Mouse (Mus musculus) midbrain, embryonic 10.5 days (tissue): ENCODE data around the gene Fam163a. TPM values are rescaled to one million over a fixed set of nuclear protein-coding genes. Genes with fewer than 3 reads are reported as not detected.

Experiments
- DNase-seq: peaks from one replicate; pipeline ENCODE4 v3.0.0-alpha.2; 2017; ENCODE audit warnings: low spot score
- H3K27ac ChIP-seq: fragments of 300-500 bp; sonication (generic); replicated peaks from 2 replicates; pipeline ENCODE4 v1.5.1; 2016; ENCODE audit warnings: mild to moderate bottlenecking
- H3K27me3 ChIP-seq: fragments of 300-500 bp; sonication (generic); 2 replicates; pipeline ENCODE4 v1.6.1; 2016; ENCODE audit warnings: low read depth, mild to moderate bottlenecking; ENCODE audit not compliant: poor library complexity, severe bottlenecking
- H3K36me3 ChIP-seq: fragments of 300-500 bp; sonication (generic); 2 replicates; pipeline ENCODE4 v1.6.1; 2016; ENCODE audit warnings: mild to moderate bottlenecking, moderate library complexity
- H3K4me1 ChIP-seq: fragments of 300-500 bp; sonication (generic); 2 replicates; pipeline ENCODE4 v1.6.1; 2016
- H3K4me3 ChIP-seq: fragments of 300-500 bp; sonication (generic); 2 replicates; pipeline ENCODE4 v1.5.1; 2016; ENCODE audit warnings: mild to moderate bottlenecking, moderate library complexity
- H3K9me3 ChIP-seq: fragments of 300-500 bp; sonication (generic); replicated peaks from 2 replicates; pipeline ENCODE4 v1.6.1; 2016; ENCODE audit warnings: mild to moderate bottlenecking
- WGBS: fragments of 180-500 bp; shearing (Covaris S2); methylation state at CpG from one replicate; pipeline ENCODE4 v1.1.7; 2016; 5-methylcytosine and 5-hydroxymethylcytosine counted together
- polyA plus RNA-seq: library from polyadenylated mRNA; unstranded; fragments of >200 nt; fragmentation: Nextera tagmentation; extraction: Ambion mirVana; gene quantifications from 2 replicates; pipeline ENCODE4 v1.2.1, GENCODE M21; 2016

The Fam163a gene
- polyA plus RNA-seq, 1 experiment from 2014 or later = 4.5 TPM

- Histone ChIP-seq H3K4me1 (peaks cover 26% of the 10 kb centered on the region), H3K4me3 (no peak overlapping the region), H3K27ac (peak overlapping the region; percentile 57; the same call in 1 of the 2 replicates), H3K27me3 (no peaks in the 10 kb centered on the region), H3K36me3 (no peaks in the 10 kb centered on the region), H3K9me3 (no peaks in the 10 kb centered on the region)
- DNase-seq = no peak
- 57% methylated on average over 7 of the region's 7 CpGs for WGBS
Observed at GRCm38 (mm10) chr1:156192853-156193252, 12.0 kb downstream of the Fam163a start.

- 0 out of 2 replicates have a peak, but pooled peaks cover 12% of the 10 kb centered on the region for H3K27me3 ChIP-seq
- 90% methylated on average over 3 of the region's 3 CpGs for WGBS
- H3K4me1 ChIP-seq = peaks cover 44% of the 10 kb centered on the region
Observed at GRCm38 (mm10) chr1:156186646-156187045, 18.2 kb downstream of the Fam163a start.

GRCm38 (mm10) chr1:156184158-156184571 is 20.7 kb downstream of the Fam163a start:
- Histone ChIP-seq H3K36me3 (no peaks in the 10 kb centered on the region), H3K4me1 (peaks cover 63% of the 10 kb centered on the region), H3K27ac (peak overlapping the region; percentile 84), H3K4me3 (peak overlapping the region; percentile 14; the same call in 1 of the 2 replicates), H3K9me3 (no peaks in the 10 kb centered on the region), H3K27me3 (peaks cover 12% of the 10 kb centered on the region; the same call in 1 of the 2 replicates)
- peak; percentile 42 for DNase-seq
- 49% methylated on average over 11 of the region's 11 CpGs for WGBS

More at GRCm38 (mm10) chr1:156186646-156187045, 18.2 kb downstream of the Fam163a start:
- no peak overlapping the region for H3K4me3 ChIP-seq
- no peak overlapping the region for H3K27ac ChIP-seq
- DNase-seq = no peak
- no peaks in the 10 kb centered on the region for H3K9me3 ChIP-seq
- H3K36me3 ChIP-seq = no peaks in the 10 kb centered on the region

GRCm38 (mm10) chr1:156183176-156183958 is 21.5 kb downstream of the Fam163a start:
- Histone ChIP-seq H3K4me1 (peaks cover 63% of the 10 kb centered on the region), H3K4me3 (peak overlapping the region; percentile 14; the same call in 1 of the 2 replicates), H3K9me3 (no peaks in the 10 kb centered on the region), H3K36me3 (no peaks in the 10 kb centered on the region), H3K27me3 (peaks cover 12% of the 10 kb centered on the region; the same call in 1 of the 2 replicates), H3K27ac (peak overlapping the region; percentile 84)
- DNase-seq = peak; percentile 53
- WGBS = 30% methylated on average over 6 of the region's 6 CpGs

- Histone ChIP-seq H3K27me3 (peaks cover 8% of the 10 kb centered on the region; the same call in 1 of the 2 replicates), H3K9me3 (no peaks in the 10 kb centered on the region), H3K4me3 (no peak overlapping the region), H3K4me1 (peaks cover 57% of the 10 kb centered on the region), H3K27ac (peak overlapping the region; percentile 63), H3K36me3 (no peaks in the 10 kb centered on the region)
- 31% methylated on average over 11 of the region's 11 CpGs for WGBS
- peak; percentile 62 for DNase-seq
Observed at GRCm38 (mm10) chr1:156179875-156180274, 25.0 kb downstream of the Fam163a start.

- H3K4me3 ChIP-seq = no peak overlapping the region
- H3K4me1 ChIP-seq = 0 out of 2 replicates have a peak, but pooled peaks cover 3% of the 10 kb centered on the region
- WGBS = 67% methylated on average over 6 of the region's 6 CpGs
- no peaks in the 10 kb centered on the region for H3K36me3 ChIP-seq
- no peak overlapping the region for H3K27ac ChIP-seq
- H3K27me3 ChIP-seq = 0 out of 2 replicates have a peak, but pooled peaks cover 4% of the 10 kb centered on the region
- peaks cover 8% of the 10 kb centered on the region for H3K9me3 ChIP-seq
- DNase-seq = no peak
Observed at GRCm38 (mm10) chr1:156168737-156169136, 36.1 kb downstream of the Fam163a start.

- WGBS = 80% methylated on average over 3 of the region's 3 CpGs
- DNase-seq = no peak
- no peak overlapping the region for H3K27ac ChIP-seq
Observed at GRCm38 (mm10) chr1:156116770-156117169, 88.1 kb downstream of the Fam163a start.

GRCm38 (mm10) chr1:156113884-156114499 is 90.8 kb downstream of the Fam163a start:
- Histone ChIP-seq H3K27me3 (no peaks in the 10 kb centered on the region), H3K4me1 (peaks cover 23% of the 10 kb centered on the region), H3K9me3 (no peaks in the 10 kb centered on the region), H3K4me3 (no peak overlapping the region), H3K36me3 (no peaks in the 10 kb centered on the region), H3K27ac (no peak overlapping the region)
- DNase-seq = no peak
- 87% methylated on average over 8 of the region's 8 CpGs for WGBS

More at GRCm38 (mm10) chr1:156116770-156117169, 88.1 kb downstream of the Fam163a start:
- H3K36me3 ChIP-seq = no peaks in the 10 kb centered on the region
- no peaks in the 10 kb centered on the region for H3K27me3 ChIP-seq
- no peak overlapping the region for H3K4me3 ChIP-seq
- peaks cover 18% of the 10 kb centered on the region for H3K4me1 ChIP-seq
- H3K9me3 ChIP-seq = no peaks in the 10 kb centered on the region

GRCm38 (mm10) chr1:156112142-156112541 is 92.7 kb downstream of the Fam163a start:
- Histone ChIP-seq H3K27ac (0 out of 2 replicates have a peak overlapping the region, but pooled peaks have one; percentile 23), H3K36me3 (no peaks in the 10 kb centered on the region), H3K4me1 (peaks cover 30% of the 10 kb centered on the region), H3K4me3 (peak overlapping the region; percentile 14; the same call in 1 of the 2 replicates), H3K9me3 (no peaks in the 10 kb centered on the region), H3K27me3 (no peaks in the 10 kb centered on the region)
- DNase-seq = no peak
- 65% methylated on average over 7 of the region's 7 CpGs for WGBS

- 0 out of 2 replicates have a peak overlapping the region, but pooled peaks have one; percentile 23 for H3K27ac ChIP-seq
Observed at GRCm38 (mm10) chr1:156111728-156112127, 93.1 kb downstream of the Fam163a start.

GRCm38 (mm10) chr1:156111090-156111489 is 93.7 kb downstream of the Fam163a start:
- 75% methylated on average over 9 of the region's 9 CpGs for WGBS
- Histone ChIP-seq H3K4me1 (peaks cover 30% of the 10 kb centered on the region), H3K36me3 (no peaks in the 10 kb centered on the region), H3K27ac (no peak overlapping the region), H3K4me3 (no peak overlapping the region), H3K27me3 (no peaks in the 10 kb centered on the region), H3K9me3 (no peaks in the 10 kb centered on the region)
- DNase-seq = no peak

More at GRCm38 (mm10) chr1:156111728-156112127, 93.1 kb downstream of the Fam163a start:
- Histone ChIP-seq H3K9me3 (no peaks in the 10 kb centered on the region), H3K27me3 (no peaks in the 10 kb centered on the region), H3K36me3 (no peaks in the 10 kb centered on the region), H3K4me3 (peak overlapping the region; percentile 14; the same call in 1 of the 2 replicates), H3K4me1 (peaks cover 30% of the 10 kb centered on the region)
- WGBS = 37% methylated on average over 12 of the region's 12 CpGs
- no peak for DNase-seq

- Histone ChIP-seq H3K27me3 (no peaks in the 10 kb centered on the region), H3K4me1 (peaks cover 16% of the 10 kb centered on the region), H3K27ac (0 out of 2 replicates have a peak overlapping the region, but pooled peaks have one; percentile 10), H3K4me3 (no peak overlapping the region), H3K9me3 (no peaks in the 10 kb centered on the region; the same call in 1 of the 2 replicates), H3K36me3 (no peaks in the 10 kb centered on the region)
- DNase-seq = no peak
- 51% methylated on average over 10 of the region's 10 CpGs for WGBS
Observed at GRCm38 (mm10) chr1:156108400-156108799, 96.4 kb downstream of the Fam163a start.
